Mouse (Mus musculus) T-cell, adult 2 months (primary cell): ENCODE results near the gene Ppp2r5e.

Experiments
- DNase-seq: peaks from one replicate; pipeline ENCODE4 v3.0.0; 2022; ENCODE audit warnings: low spot score

Gene Ppp2r5e

GRCm38 (mm10) chr12:75596154-75597002 is at the start of gene Ppp2r5e:
Gene Ppp2r5e, minus strand, starts transcription at chr12:75596245.
- DNase-seq: peak; percentile 99

GRCm38 (mm10) chr12:75645780-75646179 is 49.7 kb upstream of the Ppp2r5e start:
- no peak for DNase-seq

DNA sequence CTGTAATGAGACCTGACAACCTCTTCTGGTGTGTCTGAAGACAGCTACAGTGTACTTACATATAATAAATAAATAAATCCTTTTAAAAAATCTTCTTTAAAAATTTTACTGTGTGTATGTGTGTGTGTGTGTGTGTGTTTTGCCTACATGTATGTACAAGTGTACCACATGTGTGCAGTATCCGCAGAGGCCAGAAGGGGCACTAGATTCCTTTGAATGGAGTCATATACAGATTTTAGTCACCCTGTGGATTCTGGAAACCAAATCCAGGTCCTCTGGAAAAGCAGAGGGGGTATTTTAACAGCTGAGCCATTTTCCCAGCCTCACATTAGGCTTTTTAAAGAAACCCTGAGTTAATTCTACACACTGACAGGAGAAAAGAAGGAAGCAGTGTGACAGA is 45.7 kb upstream of the Ppp2r5e start:
- no peak for DNase-seq

GRCm38 (mm10) chr12:75638345-75638744 is 42.3 kb upstream of the Ppp2r5e start:
- DNase-seq: no peak

DNA sequence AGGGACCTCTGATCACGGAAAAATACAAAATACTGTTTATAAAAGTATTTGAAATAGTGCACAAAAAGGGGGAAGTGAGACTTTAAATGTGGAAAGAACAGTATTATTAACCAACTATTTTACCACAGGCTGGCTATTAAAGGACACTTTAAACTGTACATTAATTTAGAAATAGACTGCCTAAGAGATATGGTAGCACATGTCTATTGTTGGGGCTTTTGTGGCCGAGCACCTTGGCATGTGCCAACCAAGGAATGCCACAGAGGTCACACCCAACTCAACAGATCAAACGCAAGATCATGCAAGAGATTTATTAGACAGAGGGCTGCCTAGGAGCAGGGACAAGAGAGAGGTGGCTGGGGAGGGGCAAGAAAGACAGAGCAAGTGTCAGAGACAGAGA is 41.1 kb upstream of the Ppp2r5e start:
- no peak for DNase-seq

- DNase-seq: no peak
Observed at GRCm38 (mm10) chr12:75635771-75636430, 39.9 kb upstream of the Ppp2r5e start.

DNA sequence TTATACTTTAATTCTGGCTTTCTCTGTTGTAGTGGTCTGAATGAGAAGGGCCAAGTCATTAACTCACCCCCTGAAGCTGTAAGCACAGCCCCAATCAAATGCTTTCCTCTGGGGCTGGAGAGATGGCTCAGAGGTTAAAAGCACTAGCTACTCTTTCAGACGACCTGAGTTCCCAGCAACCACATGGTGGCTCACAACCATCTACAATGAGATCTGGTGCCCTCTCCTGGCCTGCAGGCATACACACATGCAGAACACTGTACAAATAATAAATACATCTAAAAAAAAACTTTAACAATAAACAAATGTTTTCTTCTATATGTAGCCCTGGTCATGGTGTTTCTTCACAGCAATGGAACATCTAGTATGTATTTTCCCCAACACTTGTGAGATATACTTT is 33.6 kb upstream of the Ppp2r5e start:
- no peak for DNase-seq

- no peak for DNase-seq
Observed at GRCm38 (mm10) chr12:75623292-75623691, 27.2 kb upstream of the Ppp2r5e start.

- DNase-seq: no peak
Observed at GRCm38 (mm10) chr12:75622835-75623234, 26.8 kb upstream of the Ppp2r5e start.

- no peak for DNase-seq
Observed at GRCm38 (mm10) chr12:75616841-75617240, 20.8 kb upstream of the Ppp2r5e start.

DNA sequence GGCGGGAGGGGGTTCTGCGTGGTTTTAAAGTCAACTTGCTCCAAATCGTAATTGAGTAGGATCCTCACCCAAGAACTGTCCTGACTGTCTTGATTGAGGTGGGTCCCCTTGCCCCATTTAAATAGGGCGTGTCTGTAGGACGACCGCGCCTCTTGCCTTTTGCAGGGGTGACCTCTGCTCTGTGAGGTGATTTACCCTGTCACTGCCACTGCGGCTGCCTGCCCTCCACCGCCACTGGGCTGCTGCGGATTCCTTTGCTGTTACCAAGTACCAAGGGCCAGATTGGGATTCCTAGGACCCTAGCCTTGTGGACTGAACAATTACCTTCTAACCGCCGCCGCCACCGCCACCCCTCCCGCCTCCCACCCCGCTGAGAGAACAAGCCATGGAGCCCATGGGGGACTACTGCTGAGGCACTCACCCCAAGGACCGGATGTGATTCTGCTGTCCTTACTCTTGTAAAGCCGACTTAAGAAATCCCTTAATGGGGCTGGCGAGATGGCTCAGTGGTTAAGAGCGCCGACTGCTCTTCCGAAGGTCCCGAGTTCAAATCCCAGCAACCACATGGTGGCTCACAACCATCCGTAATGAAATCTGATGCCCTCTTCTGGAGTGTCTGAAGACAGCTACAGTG is 20.2 kb upstream of the Ppp2r5e start:
- peak; percentile 1 for DNase-seq

GRCm38 (mm10) chr12:75615556-75615955 is 19.5 kb upstream of the Ppp2r5e start:
- no peak for DNase-seq

DNA sequence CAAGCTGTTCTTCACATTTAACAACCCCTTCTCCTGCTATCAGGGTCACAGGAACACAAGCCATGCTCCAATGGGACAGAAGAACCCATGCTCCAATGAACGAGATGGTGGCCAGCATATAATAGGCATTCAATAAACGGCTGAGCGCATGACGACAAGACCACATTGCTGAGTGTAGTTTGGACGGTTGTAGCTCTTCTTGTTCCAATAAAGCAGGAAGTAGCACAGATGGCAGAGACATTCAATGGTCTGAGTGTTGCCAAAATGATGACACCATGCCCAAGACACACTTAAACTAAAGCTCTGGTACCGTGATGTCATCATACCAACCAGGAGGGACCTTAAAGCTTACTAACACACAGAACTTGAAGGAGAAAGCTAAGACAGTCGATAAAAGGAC is 16.7 kb upstream of the Ppp2r5e start:
- DNase-seq: no peak

- DNase-seq: no peak
Observed at GRCm38 (mm10) chr12:75599490-75599889, 3.4 kb upstream of the Ppp2r5e start.

DNA sequence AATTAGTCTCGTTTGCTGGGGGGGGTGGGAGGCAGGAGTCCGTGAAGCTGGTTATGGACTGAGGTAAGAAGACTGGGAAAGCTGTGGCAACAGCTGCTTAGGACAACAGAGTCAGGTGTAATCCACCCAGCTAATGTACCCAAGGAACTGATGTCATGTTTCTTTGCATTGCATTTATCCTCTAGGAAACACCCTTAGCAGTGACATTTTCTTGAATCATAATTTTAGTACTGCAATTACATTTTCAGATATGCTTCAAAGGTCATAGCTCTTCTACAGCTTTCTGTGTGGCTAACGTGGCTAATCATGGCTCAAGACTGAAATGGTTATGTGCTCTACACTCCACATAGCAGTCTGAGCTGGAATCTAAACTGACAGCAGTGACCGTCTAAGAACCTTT is 2.9 kb upstream of the Ppp2r5e start:
- no peak for DNase-seq

- DNase-seq: no peak
Observed at GRCm38 (mm10) chr12:75597707-75598106, 1.7 kb upstream of the Ppp2r5e start.

- DNase-seq: peak; percentile 18
Observed at GRCm38 (mm10) chr12:75595291-75596153, 523 bp downstream of the Ppp2r5e start.

- DNase-seq: no peak
Observed at GRCm38 (mm10) chr12:75594404-75594803, 1.6 kb downstream of the Ppp2r5e start.

- DNase-seq: no peak
Observed at GRCm38 (mm10) chr12:75593817-75594216, 2.2 kb downstream of the Ppp2r5e start.

DNA sequence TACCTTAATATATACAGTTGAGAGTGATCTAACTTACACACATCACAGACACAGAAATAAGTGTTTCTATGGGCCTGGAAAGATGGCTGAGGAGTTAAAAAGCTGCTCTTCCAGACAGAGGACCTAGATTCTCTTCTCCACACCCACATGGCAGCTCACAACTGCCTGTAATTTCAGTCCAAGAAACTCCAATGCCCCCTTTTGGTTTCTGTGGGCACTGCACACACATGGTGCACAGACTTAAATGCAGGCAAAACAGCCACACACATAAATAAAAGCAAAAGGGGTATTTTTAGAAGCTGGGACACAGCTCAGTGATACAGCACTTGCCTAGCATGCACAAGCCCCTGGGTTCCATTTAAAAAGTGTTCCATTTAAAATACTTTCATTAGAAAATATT is 8.5 kb downstream of the Ppp2r5e start:
- DNase-seq: no peak

- no peak for DNase-seq
Observed at GRCm38 (mm10) chr12:75583776-75584175, 12.3 kb downstream of the Ppp2r5e start.

GRCm38 (mm10) chr12:75579076-75579475 is 17.0 kb downstream of the Ppp2r5e start:
- DNase-seq: no peak
